Mouse (Mus musculus): Measurements from ENCODE around the gene Atp5h.
"Not testable (repeated sequence)": the region's sequence is repeated elsewhere in the genome, so short reads cannot be mapped to it uniquely, and the experiment has no call there.

The Atp5h gene

GRCm38 (mm10) chr11:115419531-115420237, at the start of gene Atp5h, which contains the start of gene Kctd2:
TSS of gene Atp5h (minus strand) at chr11:115419962.
TSS of gene Kctd2 (plus strand) at chr11:115420128.
- in situ Hi-C loops (cut with MboI, MseI): no loop called here

GRCm38 (mm10) chr11:115467217-115467618, 47.5 kb upstream of the Atp5h start:
- in situ Hi-C loops (cut with MboI, MseI): loop anchor here (5.0 kb wide), 1 partner anchor 105 kb away; no protein-coding TSS in a partner anchor

GRCm38 (mm10) chr11:115464851-115465250, 45.1 kb upstream of the Atp5h start:
- in situ Hi-C loops (cut with MboI, MseI): loop anchor here (5.0 kb wide), 1 partner anchor 103 kb away; no protein-coding TSS in a partner anchor

GRCm38 (mm10) chr11:115463397-115463796, 43.6 kb upstream of the Atp5h start:
- in situ Hi-C loops (cut with MboI, MseI): no loop called here

GRCm38 (mm10) chr11:115462243-115462891, 42.6 kb upstream of the Atp5h start, which contains the start of gene Slc16a5:
TSS of gene Slc16a5 (plus strand) at chr11:115462474.
- in situ Hi-C loops (cut with MboI, MseI): no loop called here

GRCm38 (mm10) chr11:115461846-115462242, 42.1 kb upstream of the Atp5h start:
- in situ Hi-C loops (cut with MboI, MseI): no loop called here

- in situ Hi-C loops (cut with MboI, MseI): no loop called here
These were observed 41.2 kb upstream of the Atp5h start for GRCm38 (mm10) chr11:115460976-115461375.

GRCm38 (mm10) chr11:115457405-115457804, 37.6 kb upstream of the Atp5h start:
- in situ Hi-C loops (cut with MboI, MseI): no loop called here

- in situ Hi-C loops (cut with MboI, MseI): no loop called here
These were observed 36.4 kb upstream of the Atp5h start for GRCm38 (mm10) chr11:115456182-115456581.

GRCm38 (mm10) chr11:115455619-115456018, 35.9 kb upstream of the Atp5h start:
- in situ Hi-C loops (cut with MboI, MseI): no loop called here

- in situ Hi-C loops (cut with MboI, MseI): not testable (repeated sequence)
These were observed 35.1 kb upstream of the Atp5h start for GRCm38 (mm10) chr11:115454822-115455221.

- in situ Hi-C loops (cut with MboI, MseI): no loop called here
These were observed 33.5 kb upstream of the Atp5h start for GRCm38 (mm10) chr11:115453306-115453705.

GRCm38 (mm10) chr11:115452281-115452860, 32.6 kb upstream of the Atp5h start:
- in situ Hi-C loops (cut with MboI, MseI): no loop called here

- in situ Hi-C loops (cut with MboI, MseI): no loop called here
These were observed 32.0 kb upstream of the Atp5h start for GRCm38 (mm10) chr11:115451781-115452241.

- in situ Hi-C loops (cut with MboI, MseI): no loop called here
These were observed 30.4 kb upstream of the Atp5h start for GRCm38 (mm10) chr11:115450176-115450575.

GRCm38 (mm10) chr11:115448998-115449397, 29.2 kb upstream of the Atp5h start:
- in situ Hi-C loops (cut with MboI, MseI): no loop called here

- in situ Hi-C loops (cut with MboI, MseI): no loop called here
These were observed 28.3 kb upstream of the Atp5h start for GRCm38 (mm10) chr11:115448075-115448474.

GRCm38 (mm10) chr11:115447321-115447885, 27.6 kb upstream of the Atp5h start:
- in situ Hi-C loops (cut with MboI, MseI): no loop called here

- in situ Hi-C loops (cut with MboI, MseI): no loop called here
These were observed 27.1 kb upstream of the Atp5h start for GRCm38 (mm10) chr11:115446906-115447305.

- in situ Hi-C loops (cut with MboI, MseI): no loop called here
These were observed 21.7 kb upstream of the Atp5h start for GRCm38 (mm10) chr11:115441417-115441816.

GRCm38 (mm10) chr11:115439906-115440595, 20.3 kb upstream of the Atp5h start, which contains the start of gene Trim80:
TSS of gene Trim80 (plus strand) at chr11:115440545.
- in situ Hi-C loops (cut with MboI, MseI): no loop called here
